Mouse (Mus musculus) spleen, adult 12 weeks (tissue): ENCODE measurements at regions not wholly inside any gene's neighbourhood (a gene's known extent, or its start where the extent isn't known, plus 50 kb on each side); places are given as distances from the start of the nearest gene placed in this dataset.

Experiments used
- DNase-seq: peaks from one replicate; pipeline ENCODE4 v3.0.0; 2022; ENCODE audit warnings: low spot score

GRCm38 (mm10) chr4:53915326-53915725, 89.5 kb downstream of the Tmem38b start:
- peak; percentile 5 for DNase-seq

GRCm38 (mm10) chr4:53919188-53919587, 93.3 kb downstream of the Tmem38b start:
- DNase-seq, result no peak

GRCm38 (mm10) chr4:53920587-53920986, 94.7 kb downstream of the Tmem38b start:
- DNase-seq, result no peak

- no peak for DNase-seq
Observed at GRCm38 (mm10) chr4:53931068-53931467, 105.2 kb downstream of the Tmem38b start.

- DNase-seq, result no peak
Observed at GRCm38 (mm10) chr4:53931499-53931898, 105.7 kb downstream of the Tmem38b start.

- DNase-seq, result no peak
Observed at GRCm38 (mm10) chr4:53935306-53935705, 109.5 kb downstream of the Tmem38b start.

GRCm38 (mm10) chr4:53948736-53949135, 122.9 kb downstream of the Tmem38b start:
- DNase-seq, result no peak

GRCm38 (mm10) chr4:53949164-53949563, 123.3 kb downstream of the Tmem38b start:
- DNase-seq, result no peak

GRCm38 (mm10) chr4:53950496-53950895, 124.7 kb downstream of the Tmem38b start:
- no peak for DNase-seq

GRCm38 (mm10) chr4:53951003-53951733, 125.3 kb downstream of the Tmem38b start:
- no peak for DNase-seq

- no peak for DNase-seq
Observed at GRCm38 (mm10) chr4:53951734-53952109, 125.9 kb downstream of the Tmem38b start.

- no peak for DNase-seq
Observed at GRCm38 (mm10) chr4:53952288-53952687, 126.4 kb downstream of the Tmem38b start.

- DNase-seq, result no peak
Observed at GRCm38 (mm10) chr4:53962458-53962857, 136.6 kb downstream of the Tmem38b start.

- DNase-seq, result no peak
Observed at GRCm38 (mm10) chr4:53970461-53970860, 144.6 kb downstream of the Tmem38b start.

- no peak for DNase-seq
Observed at GRCm38 (mm10) chr4:53970960-53971359, 145.1 kb downstream of the Tmem38b start.

- no peak for DNase-seq
Observed at GRCm38 (mm10) chr4:53976036-53976638, 150.3 kb downstream of the Tmem38b start.

- no peak for DNase-seq
Observed at GRCm38 (mm10) chr4:53986519-53987301, 160.9 kb downstream of the Tmem38b start.

GRCm38 (mm10) chr4:53987536-53987935, 161.7 kb downstream of the Tmem38b start:
- no peak for DNase-seq

- no peak for DNase-seq
Observed at GRCm38 (mm10) chr4:54021069-54021829, 195.4 kb downstream of the Tmem38b start.

GRCm38 (mm10) chr4:54021861-54022385, 196.1 kb downstream of the Tmem38b start:
- DNase-seq, result no peak

GRCm38 (mm10) chr4:54026919-54027318, 201.1 kb downstream of the Tmem38b start:
- DNase-seq, result no peak
